Mouse (Mus musculus) forebrain, embryonic 15.5 days (tissue): ENCODE data around the gene Rock2. TPM values are rescaled to one million over a fixed set of nuclear protein-coding genes. Genes with fewer than 3 reads are reported as not detected.

Source experiments
- ATAC-seq: fragments of 200-750 bp; cut with Nextera tagmentation; replicated peaks from 2 replicates; pipeline ENCODE4 v1.8.0; 2017; ENCODE audit warnings: mild to moderate bottlenecking, moderate TSS enrichment, moderate library complexity
- H3K27ac ChIP-seq: fragments of 300-500 bp; sonication (generic); replicated peaks from 2 replicates; pipeline ENCODE4 v1.5.1; 2015; ENCODE audit warnings: mild to moderate bottlenecking, inconsistent platforms
- H3K27me3 ChIP-seq: fragments of 300-500 bp; sonication (generic); 2 replicates; pipeline ENCODE4 v1.6.1; 2015; ENCODE audit warnings: inconsistent platforms
- H3K36me3 ChIP-seq: fragments of 300-500 bp; sonication (generic); 2 replicates; pipeline ENCODE4 v1.6.1; 2015; ENCODE audit warnings: mild to moderate bottlenecking, inconsistent platforms
- H3K4me1 ChIP-seq: fragments of 300-500 bp; sonication (generic); 2 replicates; pipeline ENCODE4 v1.6.1; 2015; ENCODE audit warnings: inconsistent platforms
- H3K4me2 ChIP-seq: fragments of 300-500 bp; sonication (generic); replicated peaks from 2 replicates; pipeline ENCODE4 v1.6.1; 2015; ENCODE audit warnings: mild to moderate bottlenecking, inconsistent platforms
- H3K4me3 ChIP-seq: fragments of 300-500 bp; sonication (generic); 2 replicates; pipeline ENCODE4 v1.5.1; 2015; ENCODE audit warnings: mild to moderate bottlenecking, inconsistent platforms
- H3K9ac ChIP-seq: fragments of 300-500 bp; sonication (generic); replicated peaks from 2 replicates; pipeline ENCODE4 v1.6.1; 2015; ENCODE audit warnings: mild to moderate bottlenecking, inconsistent platforms
- H3K9me3 ChIP-seq: fragments of 300-500 bp; sonication (generic); 2 replicates; pipeline ENCODE4 v1.6.1; 2016; ENCODE audit warnings: inconsistent platforms
- WGBS: fragments of 180-500 bp; shearing (Covaris S2); methylation state at CpG from one replicate; pipeline ENCODE4 v1.1.7; 2015; ENCODE audit warnings: mixed read lengths; 5-methylcytosine and 5-hydroxymethylcytosine counted together
- polyA plus RNA-seq: library from polyadenylated mRNA; unstranded; fragments of >200 nt; fragmentation: Nextera tagmentation; extraction: Ambion mirVana; gene quantifications from 2 replicates; pipeline ENCODE4 v1.2.1, GENCODE M21; 2015

The Rock2 gene
- polyA plus RNA-seq, 1 experiment from 2014 or later: 16.9 TPM

GRCm38 (mm10) chr12:16912600-16912999 is 17.9 kb downstream of the Rock2 start:
- Histone ChIP-seq H3K4me1 (no peaks in the 10 kb centered on the region), H3K4me3 (no peak overlapping the region), H3K27ac (no peak overlapping the region), H3K4me2 (no peak overlapping the region), H3K36me3 (no peaks in the 10 kb centered on the region), H3K9me3 (no peaks in the 10 kb centered on the region), H3K9ac (no peak overlapping the region), H3K27me3 (no peaks in the 10 kb centered on the region)
- no peak for ATAC-seq
- 92% methylated on average over 3 of the region's 3 CpGs for WGBS

- Histone ChIP-seq H3K4me2 (no peak overlapping the region), H3K27me3 (no peaks in the 10 kb centered on the region), H3K36me3 (no peaks in the 10 kb centered on the region), H3K9ac (no peak overlapping the region), H3K4me3 (no peak overlapping the region), H3K9me3 (no peaks in the 10 kb centered on the region), H3K4me1 (no peaks in the 10 kb centered on the region), H3K27ac (no peak overlapping the region)
- ATAC-seq: no peak
Observed at GRCm38 (mm10) chr12:16920186-16920860, 25.6 kb downstream of the Rock2 start.

- ATAC-seq: no peak
- WGBS: 83% methylated on average over 2 of the region's 2 CpGs
- Histone ChIP-seq H3K27me3 (no peaks in the 10 kb centered on the region), H3K4me2 (no peak overlapping the region), H3K27ac (no peak overlapping the region), H3K4me1 (no peaks in the 10 kb centered on the region), H3K9ac (no peak overlapping the region), H3K9me3 (no peaks in the 10 kb centered on the region), H3K4me3 (no peak overlapping the region), H3K36me3 (peaks cover 3% of the 10 kb centered on the region; the same call in 1 of the 2 replicates)
Observed at GRCm38 (mm10) chr12:16927889-16928288, 33.2 kb downstream of the Rock2 start.

GRCm38 (mm10) chr12:16934423-16934822 is 39.7 kb downstream of the Rock2 start:
- ATAC-seq: no peak
- 82% methylated on average over 1 of the region's 1 CpGs for WGBS
- Histone ChIP-seq H3K27ac (no peak overlapping the region), H3K4me3 (no peak overlapping the region), H3K9ac (no peak overlapping the region), H3K4me2 (no peak overlapping the region), H3K27me3 (no peaks in the 10 kb centered on the region), H3K9me3 (no peaks in the 10 kb centered on the region), H3K4me1 (no peaks in the 10 kb centered on the region), H3K36me3 (0 out of 2 replicates have a peak, but pooled peaks cover 2% of the 10 kb centered on the region)

- ATAC-seq: no peak
- H3K9ac ChIP-seq: no peak overlapping the region
- H3K4me1 ChIP-seq: no peaks in the 10 kb centered on the region
- H3K4me3 ChIP-seq: no peak overlapping the region
- WGBS: 68% methylated on average over 3 of the region's 3 CpGs
- no peaks in the 10 kb centered on the region for H3K27me3 ChIP-seq
- H3K9me3 ChIP-seq: no peaks in the 10 kb centered on the region
- no peak overlapping the region for H3K27ac ChIP-seq
- peaks cover 6% of the 10 kb centered on the region for H3K36me3 ChIP-seq
- H3K4me2 ChIP-seq: no peak overlapping the region
Observed at GRCm38 (mm10) chr12:16941976-16942375, 47.3 kb downstream of the Rock2 start.

- no peak overlapping the region for H3K27ac ChIP-seq
- no peaks in the 10 kb centered on the region for H3K4me1 ChIP-seq
- H3K9ac ChIP-seq: no peak overlapping the region
- no peak for ATAC-seq
- no peaks in the 10 kb centered on the region for H3K27me3 ChIP-seq
- H3K4me2 ChIP-seq: no peak overlapping the region
- 89% methylated on average over 6 of the region's 6 CpGs for WGBS
- H3K4me3 ChIP-seq: no peak overlapping the region
- peaks cover 14% of the 10 kb centered on the region; the same call in 1 of the 2 replicates for H3K36me3 ChIP-seq
- no peaks in the 10 kb centered on the region for H3K9me3 ChIP-seq
Observed at GRCm38 (mm10) chr12:16948239-16948638, 53.5 kb downstream of the Rock2 start.

GRCm38 (mm10) chr12:16958851-16959250 is 64.2 kb downstream of the Rock2 start:
- no peak for ATAC-seq

GRCm38 (mm10) chr12:16963354-16963753 is 68.7 kb downstream of the Rock2 start:
- H3K9me3 ChIP-seq: no peaks in the 10 kb centered on the region

More at GRCm38 (mm10) chr12:16958851-16959250, 64.2 kb downstream of the Rock2 start:
- no peak overlapping the region for H3K4me3 ChIP-seq
- no peaks in the 10 kb centered on the region for H3K9me3 ChIP-seq
- H3K36me3 ChIP-seq: peaks cover 41% of the 10 kb centered on the region
- no peaks in the 10 kb centered on the region for H3K27me3 ChIP-seq
- no peak overlapping the region for H3K9ac ChIP-seq
- no peak overlapping the region for H3K4me2 ChIP-seq
- H3K4me1 ChIP-seq: no peaks in the 10 kb centered on the region
- no peak overlapping the region for H3K27ac ChIP-seq
- WGBS: 66% methylated on average over 1 of the region's 1 CpGs

GRCm38 (mm10) chr12:16966811-16967210 is 72.1 kb downstream of the Rock2 start:
- H3K9ac ChIP-seq: no peak overlapping the region
- H3K4me1 ChIP-seq: no peaks in the 10 kb centered on the region
- no peak overlapping the region for H3K27ac ChIP-seq
- H3K4me2 ChIP-seq: no peak overlapping the region
- ATAC-seq: no peak
- H3K4me3 ChIP-seq: no peak overlapping the region
- H3K27me3 ChIP-seq: no peaks in the 10 kb centered on the region
- 99% methylated on average over 2 of the region's 2 CpGs for WGBS
- H3K9me3 ChIP-seq: no peaks in the 10 kb centered on the region
- H3K36me3 ChIP-seq: peaks cover 45% of the 10 kb centered on the region

More at GRCm38 (mm10) chr12:16963354-16963753, 68.7 kb downstream of the Rock2 start:
- Histone ChIP-seq H3K9ac (no peak overlapping the region), H3K36me3 (peaks cover 47% of the 10 kb centered on the region), H3K4me2 (no peak overlapping the region), H3K27ac (no peak overlapping the region), H3K4me1 (no peaks in the 10 kb centered on the region), H3K27me3 (no peaks in the 10 kb centered on the region), H3K4me3 (no peak overlapping the region)
- ATAC-seq: no peak
- WGBS: 51% methylated on average over 2 of the region's 2 CpGs

- Histone ChIP-seq H3K27ac (no peak overlapping the region), H3K27me3 (no peaks in the 10 kb centered on the region), H3K36me3 (peaks cover 79% of the 10 kb centered on the region), H3K4me1 (no peaks in the 10 kb centered on the region), H3K9me3 (no peaks in the 10 kb centered on the region), H3K4me2 (no peak overlapping the region), H3K4me3 (no peak overlapping the region), H3K9ac (no peak overlapping the region)
- no peak for ATAC-seq
Observed at GRCm38 (mm10) chr12:16977120-16977519, 82.4 kb downstream of the Rock2 start.

GRCm38 (mm10) chr12:16985778-16986177 is 91.1 kb downstream of the Rock2 start:
- no peak overlapping the region for H3K9ac ChIP-seq
- no peaks in the 10 kb centered on the region for H3K9me3 ChIP-seq
- H3K4me2 ChIP-seq: no peak overlapping the region
- no peak for ATAC-seq
- H3K4me3 ChIP-seq: no peak overlapping the region
- H3K36me3 ChIP-seq: peaks cover 21% of the 10 kb centered on the region
- no peaks in the 10 kb centered on the region for H3K27me3 ChIP-seq
- H3K4me1 ChIP-seq: no peaks in the 10 kb centered on the region
- no peak overlapping the region for H3K27ac ChIP-seq
- 100% methylated on average over 1 of the region's 1 CpGs for WGBS

GRCm38 (mm10) chr12:16991376-16991775 is 96.7 kb downstream of the Rock2 start:
- whole genome bisulfite sequencing: 67% methylated on average over 2 of the region's 2 CpGs

GRCm38 (mm10) chr12:16992355-16992754 is 97.7 kb downstream of the Rock2 start:
- no peak for ATAC-seq

More at GRCm38 (mm10) chr12:16991376-16991775, 96.7 kb downstream of the Rock2 start:
- ATAC-seq: no peak
- H3K9me3 ChIP-seq: no peaks in the 10 kb centered on the region
- no peak overlapping the region for H3K4me3 ChIP-seq
- H3K4me2 ChIP-seq: no peak overlapping the region
- no peaks in the 10 kb centered on the region for H3K36me3 ChIP-seq
- H3K9ac ChIP-seq: no peak overlapping the region
- no peaks in the 10 kb centered on the region for H3K4me1 ChIP-seq
- no peak overlapping the region for H3K27ac ChIP-seq
- no peaks in the 10 kb centered on the region for H3K27me3 ChIP-seq

More at GRCm38 (mm10) chr12:16992355-16992754, 97.7 kb downstream of the Rock2 start:
- Histone ChIP-seq H3K4me1 (no peaks in the 10 kb centered on the region), H3K9me3 (no peaks in the 10 kb centered on the region), H3K4me3 (no peak overlapping the region), H3K4me2 (no peak overlapping the region), H3K9ac (no peak overlapping the region), H3K27ac (no peak overlapping the region), H3K36me3 (no peaks in the 10 kb centered on the region), H3K27me3 (no peaks in the 10 kb centered on the region)
- WGBS: 87% methylated on average over 2 of the region's 2 CpGs
